Mouse (Mus musculus) WW6 (cell line): ENCODE measurements around the gene Gm20388.
A peak's percentile ranks its signal among the peaks of the same experiment; 100 is the strongest.

Experiments
- DNase-seq: peaks from one replicate; pipeline ENCODE4 v3.0.0-alpha.2; 2013; ENCODE audit warnings: low read depth, low spot score

Gene Gm20388

DNA sequence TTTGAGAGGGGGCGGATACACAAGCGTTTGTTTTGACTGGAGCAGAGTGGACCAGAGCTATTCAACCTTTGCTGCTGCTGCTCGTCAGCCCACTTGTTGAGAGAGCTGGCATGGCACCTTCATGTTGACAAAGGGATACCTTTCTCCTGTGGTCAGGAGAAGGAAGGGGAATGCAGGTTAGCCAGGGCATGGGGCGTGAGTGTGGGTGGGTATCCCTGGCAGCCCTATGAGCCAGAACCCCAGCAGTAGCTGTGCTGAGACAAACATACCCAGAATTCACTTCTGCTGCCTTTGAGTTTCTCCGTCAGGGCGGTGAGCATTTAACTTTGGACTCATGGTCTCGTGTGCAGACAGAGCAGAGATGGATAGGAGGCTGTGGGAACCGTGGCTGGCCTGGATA lies 3747.2 kb downstream of the Gm20388 start:
- DNase-seq, result no peak

DNA sequence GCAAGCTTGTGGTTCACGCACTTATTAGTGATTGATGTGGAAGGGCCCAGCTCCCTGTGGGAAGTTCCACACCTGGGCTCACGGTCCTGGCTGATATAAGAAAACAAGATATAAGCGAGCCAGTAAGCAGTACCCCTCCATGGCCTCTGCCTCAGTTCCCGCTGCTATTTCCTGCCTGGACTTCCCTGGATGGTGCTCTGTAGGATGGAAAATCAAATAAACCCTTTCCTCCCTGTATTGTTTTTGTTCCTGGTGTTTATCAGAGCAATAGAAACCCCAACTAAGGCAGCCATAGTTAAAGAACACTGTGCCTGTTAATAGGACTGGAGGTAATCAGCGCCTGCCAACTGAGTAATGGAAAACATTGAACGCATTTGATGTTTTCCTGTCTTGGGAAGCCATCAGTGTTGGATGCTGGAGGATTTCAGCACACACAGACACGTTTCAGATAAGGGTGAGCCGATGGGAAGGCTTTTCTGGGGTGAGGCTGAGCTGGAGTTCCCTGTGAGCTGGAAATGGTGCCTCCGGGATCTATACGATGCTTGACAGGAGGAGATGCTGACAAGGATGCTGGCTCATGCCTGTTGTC lies 3748.9 kb downstream of the Gm20388 start:
- DNase-seq, result no peak

DNA sequence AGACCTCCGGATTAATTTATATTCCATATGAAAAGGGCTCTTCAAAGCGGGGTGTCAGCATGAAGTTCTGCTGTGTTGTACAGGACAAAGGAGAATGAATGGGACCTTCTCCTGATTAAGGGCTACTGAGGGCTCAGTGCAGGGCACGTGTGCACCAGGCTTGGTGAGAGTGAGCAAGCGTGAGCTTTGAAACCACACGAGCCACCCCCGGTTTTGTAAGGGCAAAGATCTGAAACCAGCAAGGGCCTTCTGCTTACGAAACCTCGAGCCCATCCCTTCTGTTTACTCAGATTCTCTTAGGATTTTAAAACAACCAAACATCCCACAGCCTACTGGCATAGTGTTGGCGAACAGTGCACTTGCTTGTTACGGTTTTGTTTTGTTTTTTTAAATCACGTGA lies 3750.9 kb downstream of the Gm20388 start:
- DNase-seq, result no peak

DNA sequence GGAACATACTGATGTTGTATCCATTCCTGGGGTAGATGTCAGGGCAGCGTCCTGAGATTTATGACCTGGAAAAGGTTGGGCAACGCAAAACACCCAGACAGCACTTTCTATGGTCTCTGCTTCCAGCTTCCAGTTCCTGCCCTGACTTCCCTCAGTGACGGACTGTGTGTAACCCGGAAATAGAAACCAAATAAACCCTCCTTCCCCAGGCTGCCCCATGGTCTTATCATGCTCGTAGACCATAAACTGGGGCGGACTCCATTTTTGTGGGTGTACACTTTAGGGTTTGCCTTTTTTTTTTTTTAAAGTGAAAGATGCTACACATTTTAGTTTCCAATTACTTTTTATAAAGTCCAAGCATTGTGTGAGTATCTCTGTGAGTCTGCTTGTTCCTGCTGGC lies 3754.9 kb downstream of the Gm20388 start:
- no peak for DNase-seq

DNA sequence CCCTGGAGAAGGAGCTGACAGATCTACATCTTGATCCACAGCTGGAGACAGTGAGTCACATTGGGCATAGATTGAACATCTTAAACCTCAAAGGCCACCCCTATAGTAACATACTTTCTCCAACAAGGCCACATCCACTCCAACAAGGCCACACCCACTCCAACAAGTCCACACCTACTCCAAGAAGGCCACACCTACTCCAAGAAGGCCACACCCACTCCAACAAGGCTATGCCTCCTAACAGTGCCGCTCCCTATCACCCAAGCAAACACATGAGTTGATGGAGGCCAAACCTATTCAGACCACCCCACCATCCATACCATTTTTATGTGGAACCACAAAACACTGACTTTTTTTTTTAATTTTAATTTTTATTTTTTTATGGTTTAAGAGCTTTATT lies 3756.2 kb downstream of the Gm20388 start:
- DNase-seq, result no peak

DNA sequence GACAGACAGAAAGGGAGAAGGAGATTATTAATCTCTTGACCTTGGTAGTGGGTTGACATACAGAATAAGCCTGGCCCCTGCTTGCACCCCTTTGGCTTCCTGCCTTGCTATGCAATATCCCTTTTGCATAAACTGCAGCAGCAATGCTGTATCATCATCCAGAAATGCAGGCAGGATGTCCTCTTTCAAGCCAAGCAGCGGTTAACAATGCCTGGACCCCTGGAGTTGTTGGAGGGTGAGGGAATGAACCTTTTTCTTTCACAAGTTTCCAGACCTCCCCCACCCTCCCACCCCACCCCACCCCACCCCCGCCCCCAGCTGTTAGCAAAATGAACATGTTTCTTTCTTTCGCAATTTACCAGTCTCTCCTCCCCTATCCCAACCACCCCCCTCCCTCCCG lies 3758.0 kb downstream of the Gm20388 start:
- no peak for DNase-seq

DNA sequence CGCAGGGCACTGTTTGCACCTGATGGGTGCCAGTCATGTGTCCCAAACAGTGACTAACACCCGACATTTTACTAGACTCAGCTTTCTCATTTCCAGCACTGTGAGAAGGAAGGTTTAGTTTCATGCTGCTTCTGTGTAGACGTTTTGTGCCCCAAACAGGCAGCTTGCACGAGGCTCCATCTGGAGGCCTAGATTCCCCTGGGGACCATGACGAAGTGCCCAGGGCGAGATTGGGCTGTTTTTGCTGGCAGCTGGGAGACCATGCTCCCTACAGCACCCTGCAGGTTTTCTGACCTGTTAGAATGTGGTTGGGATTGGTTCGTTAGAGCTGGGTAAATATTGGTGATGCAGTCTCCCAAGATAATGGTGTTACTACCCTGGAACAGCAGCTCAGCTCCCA lies 3760.1 kb downstream of the Gm20388 start:
- DNase-seq, result no peak

DNA sequence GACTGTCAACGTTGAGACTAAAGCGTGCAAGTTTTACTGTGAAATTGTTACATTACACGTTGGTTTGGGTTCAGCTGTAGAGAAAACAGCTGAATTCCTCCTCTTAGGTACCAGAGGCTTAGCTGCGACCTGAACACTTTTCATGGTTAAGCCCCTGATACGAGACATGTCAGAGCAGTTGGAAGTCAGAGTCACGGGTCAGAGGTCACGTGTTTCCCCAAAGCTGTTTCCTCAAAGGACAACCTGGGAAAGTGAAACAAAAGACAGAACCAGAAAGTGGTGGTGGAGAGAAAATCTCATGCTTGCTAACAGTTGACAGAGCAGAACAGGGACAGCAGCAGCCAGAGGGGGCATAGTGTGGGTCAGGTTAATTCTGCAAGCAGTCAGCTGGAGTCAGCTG lies 3760.8 kb downstream of the Gm20388 start:
- no peak for DNase-seq

DNA sequence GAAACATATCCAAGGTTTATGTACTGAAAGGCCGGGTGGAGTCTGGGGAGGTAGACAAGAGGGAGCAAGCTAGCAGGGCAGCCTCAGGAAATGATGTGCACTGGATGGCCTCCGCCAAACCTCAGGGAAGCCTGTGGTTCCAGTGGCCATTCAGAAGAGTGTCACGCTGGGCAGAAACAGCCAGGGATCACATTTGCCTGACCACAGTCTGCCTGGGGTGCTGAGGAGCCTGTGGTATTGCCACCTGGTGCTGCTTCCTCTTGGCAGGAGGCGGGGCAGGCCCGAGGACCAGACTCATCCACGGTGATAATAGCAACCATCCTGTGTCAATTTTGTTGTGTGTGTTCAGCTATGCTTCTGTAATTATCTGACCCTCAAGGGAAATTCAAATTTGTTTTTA lies 3762.0 kb downstream of the Gm20388 start:
- DNase-seq, result no peak

DNA sequence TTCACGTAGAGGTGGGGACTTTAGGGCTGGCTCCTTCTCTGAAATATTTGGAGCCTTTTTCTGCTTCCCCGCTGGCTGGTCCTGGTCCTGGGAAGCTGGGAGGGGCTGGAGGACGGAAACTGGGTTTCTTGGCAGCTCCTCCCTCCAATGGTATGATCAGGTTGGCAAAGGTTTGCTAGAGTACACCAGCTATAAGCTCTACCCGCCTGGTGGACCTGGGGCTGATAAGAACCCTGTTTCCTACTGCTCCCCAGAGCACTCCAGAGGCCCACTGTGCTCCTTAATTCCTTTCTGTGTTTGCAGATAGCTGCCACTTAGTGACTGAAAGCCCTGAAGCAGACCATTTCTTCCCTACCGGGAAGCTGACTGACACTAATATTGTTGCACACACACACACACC lies 3765.0 kb downstream of the Gm20388 start:
- no peak for DNase-seq

DNA sequence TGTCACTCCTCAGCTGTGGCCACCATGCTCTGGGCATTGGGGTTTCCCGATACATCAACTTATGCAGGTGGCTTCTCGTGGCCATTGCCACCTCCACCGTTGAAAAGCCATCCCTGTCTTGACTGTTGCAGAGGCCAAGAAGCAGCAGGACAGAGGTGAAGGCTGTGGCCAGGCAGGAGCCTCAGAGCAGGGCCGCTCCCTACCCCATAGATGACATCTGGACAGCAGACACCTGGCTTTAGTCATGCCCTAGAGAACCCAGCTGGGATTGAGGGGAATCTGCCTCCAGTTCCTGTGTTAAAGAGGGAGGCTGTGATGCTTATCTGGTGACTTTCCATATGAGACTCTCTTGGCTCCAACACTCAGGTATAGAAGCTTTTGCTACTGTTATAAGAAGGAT lies 3767.7 kb downstream of the Gm20388 start:
- DNase-seq, result no peak

DNA sequence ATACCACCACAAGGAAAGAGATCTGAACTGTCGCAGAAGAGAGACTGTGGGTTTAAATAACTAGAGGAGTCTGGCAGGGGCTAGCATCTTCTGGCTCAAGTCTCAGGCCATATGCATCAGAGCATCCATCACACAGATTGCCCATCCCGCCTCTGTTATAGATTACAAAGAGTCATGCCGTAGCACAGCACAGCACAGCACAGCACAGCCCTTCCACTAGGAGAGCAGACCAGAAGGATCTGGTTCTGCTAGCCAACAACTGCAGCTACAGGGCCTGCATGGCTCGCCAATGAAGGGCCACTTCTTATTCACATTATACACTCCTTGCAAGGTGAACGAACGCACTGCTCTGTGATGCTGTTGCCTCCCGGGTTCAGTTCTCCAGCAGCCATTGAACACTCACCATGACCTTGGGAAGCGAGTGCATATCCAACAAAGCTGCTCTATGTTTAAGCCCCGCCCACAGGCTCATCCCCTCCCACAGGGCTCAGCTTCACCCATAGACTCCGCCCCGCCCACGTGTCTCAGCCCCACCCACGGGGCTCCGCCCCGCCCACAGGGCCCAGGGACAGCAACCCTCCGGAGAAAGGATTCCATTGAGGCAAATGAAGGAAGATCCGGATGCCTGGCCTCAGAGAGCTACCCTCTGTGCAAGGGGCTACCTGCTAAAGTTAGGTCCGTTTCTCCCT lies 3771.6 kb downstream of the Gm20388 start:
- DNase-seq, result peak; percentile 90

DNA sequence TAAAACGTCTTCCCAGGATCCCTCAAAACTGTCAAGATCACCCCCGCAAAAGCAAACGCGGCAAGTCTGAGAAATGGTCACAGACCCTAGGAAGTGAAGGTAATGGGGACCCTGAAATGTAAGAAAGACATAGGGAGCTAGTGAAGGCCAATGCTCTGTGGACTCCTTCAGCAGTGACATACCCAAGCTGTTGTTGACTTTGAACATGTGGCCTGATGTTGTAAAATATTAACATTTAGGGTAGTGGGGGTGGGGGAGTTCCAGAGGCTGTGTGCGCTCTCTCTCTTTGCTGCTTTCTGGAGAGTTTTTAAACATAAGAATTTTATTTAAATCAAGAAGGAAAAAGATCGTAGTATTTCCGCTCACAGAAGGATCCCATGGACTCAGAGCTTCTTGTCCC lies 3772.7 kb downstream of the Gm20388 start:
- no peak for DNase-seq

DNA sequence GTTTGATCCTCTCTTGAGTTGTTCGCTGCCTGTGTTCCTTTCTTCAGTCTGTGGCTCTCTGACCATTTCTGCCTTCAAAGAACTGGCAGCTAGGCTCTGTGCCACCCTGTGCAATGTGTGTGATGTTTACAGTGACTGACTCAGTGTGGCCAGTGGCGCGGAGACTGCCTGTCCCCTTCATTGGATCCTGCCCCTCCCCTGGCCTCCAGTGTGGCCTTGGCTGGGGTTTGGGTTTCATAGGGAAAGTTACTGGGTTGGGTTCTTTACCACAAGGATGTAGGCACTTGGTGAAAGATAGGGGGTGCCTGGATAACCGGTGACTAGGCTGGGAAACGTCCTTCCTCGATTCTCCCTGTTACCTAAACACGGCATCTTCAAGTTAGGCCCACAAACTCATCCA lies 3774.2 kb downstream of the Gm20388 start:
- DNase-seq, result no peak

DNA sequence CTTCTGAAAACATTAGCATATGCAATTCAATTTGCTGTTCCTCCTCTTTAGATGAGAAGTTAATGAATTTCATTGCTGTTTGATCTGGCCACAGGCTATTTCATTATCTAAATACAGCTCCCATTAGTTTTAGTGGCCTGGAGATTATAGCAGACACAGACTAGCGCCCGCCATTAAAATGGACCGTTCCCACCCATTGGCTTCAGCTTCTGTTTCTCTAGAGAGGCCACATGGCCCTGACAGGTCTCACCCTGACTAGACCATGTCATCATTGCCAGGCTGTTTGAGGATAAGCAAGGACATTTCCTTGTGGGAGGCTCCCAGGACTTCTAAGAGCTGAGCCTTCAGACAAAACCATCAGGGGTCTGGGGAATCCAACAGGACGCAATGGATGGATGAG lies 3774.8 kb downstream of the Gm20388 start:
- no peak for DNase-seq

DNA sequence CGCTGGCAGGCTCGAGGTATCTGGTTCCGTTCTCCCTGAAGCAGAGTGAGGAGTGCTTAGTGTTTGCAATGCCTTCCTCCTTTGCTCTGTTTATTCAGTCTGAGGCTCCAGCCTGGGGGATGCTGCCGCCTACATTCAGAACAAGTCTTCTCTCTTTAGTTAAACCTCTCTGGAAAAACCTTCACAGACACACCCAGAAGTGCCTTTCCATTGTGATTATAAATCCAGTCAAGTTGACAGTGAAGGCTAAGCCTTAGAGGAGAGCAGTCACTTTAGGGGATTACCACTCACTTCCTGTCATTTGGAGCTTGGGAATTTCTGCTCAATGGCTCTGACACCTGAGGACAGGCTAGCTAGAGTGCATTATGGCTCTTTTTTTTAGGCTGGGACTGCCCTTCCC lies 3777.2 kb downstream of the Gm20388 start:
- no peak for DNase-seq

DNA sequence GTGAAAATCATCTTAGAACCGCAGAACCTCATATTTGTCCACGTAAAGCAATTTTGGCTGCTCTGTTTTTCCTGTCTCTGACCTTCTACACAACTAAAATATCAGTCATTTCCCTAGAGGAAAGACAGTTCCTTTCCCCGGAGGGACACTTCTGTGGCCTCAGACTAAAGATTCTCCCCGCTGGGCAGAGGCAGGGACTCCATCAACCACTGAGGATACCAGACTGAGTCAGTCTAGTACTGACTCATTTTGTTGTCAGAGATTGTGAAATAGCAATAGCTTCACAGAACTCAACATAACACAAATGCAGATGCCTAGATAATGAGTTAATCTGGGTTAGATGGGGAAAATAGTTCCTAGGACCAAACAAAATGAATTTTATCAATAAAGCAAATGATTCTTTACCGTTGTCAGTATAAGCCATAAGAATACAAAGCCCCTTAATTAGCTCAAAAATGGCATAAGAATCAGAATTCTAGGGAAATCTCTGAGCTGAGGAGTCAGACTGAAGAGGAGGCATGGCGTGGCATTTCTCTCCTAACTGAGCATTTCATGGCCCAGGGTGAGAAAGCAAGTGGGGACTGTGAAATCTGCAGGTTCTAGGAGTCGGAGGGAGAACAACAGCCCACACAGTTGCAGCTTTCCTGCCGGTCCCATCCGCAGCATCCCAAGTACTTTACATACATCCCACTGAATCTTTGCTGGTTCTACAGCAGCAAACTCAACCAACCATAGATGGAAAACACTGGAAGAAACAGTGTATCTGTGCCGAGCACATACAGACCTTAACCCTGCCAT lies 3781.7 kb downstream of the Gm20388 start:
- no peak for DNase-seq

DNA sequence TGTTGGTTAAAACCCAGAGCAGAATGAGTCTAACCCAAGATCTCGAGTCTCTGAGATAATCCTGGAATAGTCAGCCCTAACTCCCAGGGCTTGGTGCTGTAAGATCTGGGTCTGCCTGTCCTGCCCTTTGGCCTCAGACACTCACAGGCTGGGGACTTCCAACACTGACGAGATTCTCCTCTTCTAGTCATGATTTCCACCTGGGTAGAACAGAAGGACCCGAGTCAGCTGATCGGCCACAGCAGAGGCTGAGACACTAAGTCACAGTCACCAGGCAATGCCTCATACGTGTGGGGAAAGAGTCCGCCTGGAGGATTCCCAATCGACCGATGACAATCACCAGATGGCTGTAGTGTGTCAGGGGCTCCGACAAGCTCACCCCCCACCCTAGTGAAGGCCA lies 3785.5 kb downstream of the Gm20388 start:
- DNase-seq, result no peak

DNA sequence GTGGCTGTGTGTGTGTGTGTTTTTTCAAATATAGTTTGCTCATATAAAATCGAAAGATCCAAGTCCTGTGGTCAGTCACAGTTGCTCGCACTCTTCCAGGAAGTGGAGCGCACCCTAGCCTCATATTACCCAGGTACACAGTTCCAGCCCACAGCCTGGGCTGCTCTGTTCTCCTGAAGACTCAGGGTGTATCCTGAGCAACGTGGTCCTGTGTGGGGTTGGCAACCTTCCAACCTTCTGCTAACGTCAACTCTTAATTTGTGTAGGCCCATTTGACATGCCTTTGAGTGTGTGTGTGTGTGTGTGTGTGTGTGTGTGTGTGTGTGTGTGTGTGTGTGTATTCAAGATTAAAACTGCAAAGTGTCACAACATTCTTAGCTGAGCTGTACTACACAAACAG lies 3786.7 kb downstream of the Gm20388 start:
- DNase-seq, result no peak

DNA sequence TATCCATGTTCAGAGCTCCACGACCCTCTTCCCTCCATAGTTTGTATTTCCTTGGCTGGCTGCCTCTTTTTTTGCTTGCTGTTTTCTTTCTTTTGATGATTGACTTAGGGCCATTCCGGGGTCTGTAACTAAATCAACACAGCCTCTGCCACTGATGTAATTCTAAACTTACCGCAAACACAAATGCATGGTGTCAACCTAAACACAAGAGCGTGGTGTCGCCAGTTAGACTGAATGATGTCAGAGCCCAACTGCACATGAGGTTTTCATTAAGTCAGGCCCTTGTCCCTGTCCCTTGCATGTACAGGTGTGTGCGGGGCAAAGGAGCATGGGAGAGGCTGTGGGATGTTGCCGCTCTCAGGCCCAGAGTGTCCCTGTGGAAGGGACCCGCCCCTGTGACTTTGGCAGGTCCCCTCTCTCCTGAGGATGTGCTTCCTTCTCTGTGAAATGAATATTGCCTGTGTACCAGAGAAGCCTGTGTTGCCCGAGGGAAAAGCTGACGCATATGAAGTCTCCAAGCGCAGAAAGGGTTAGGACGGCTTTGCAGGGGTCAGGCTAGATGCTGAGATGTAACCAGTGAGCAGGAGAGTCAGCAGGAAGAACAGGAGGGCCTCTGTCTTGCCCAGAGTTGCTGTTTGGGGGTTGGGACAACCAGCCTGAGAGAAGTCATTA lies 3789.9 kb downstream of the Gm20388 start:
- no peak for DNase-seq

DNA sequence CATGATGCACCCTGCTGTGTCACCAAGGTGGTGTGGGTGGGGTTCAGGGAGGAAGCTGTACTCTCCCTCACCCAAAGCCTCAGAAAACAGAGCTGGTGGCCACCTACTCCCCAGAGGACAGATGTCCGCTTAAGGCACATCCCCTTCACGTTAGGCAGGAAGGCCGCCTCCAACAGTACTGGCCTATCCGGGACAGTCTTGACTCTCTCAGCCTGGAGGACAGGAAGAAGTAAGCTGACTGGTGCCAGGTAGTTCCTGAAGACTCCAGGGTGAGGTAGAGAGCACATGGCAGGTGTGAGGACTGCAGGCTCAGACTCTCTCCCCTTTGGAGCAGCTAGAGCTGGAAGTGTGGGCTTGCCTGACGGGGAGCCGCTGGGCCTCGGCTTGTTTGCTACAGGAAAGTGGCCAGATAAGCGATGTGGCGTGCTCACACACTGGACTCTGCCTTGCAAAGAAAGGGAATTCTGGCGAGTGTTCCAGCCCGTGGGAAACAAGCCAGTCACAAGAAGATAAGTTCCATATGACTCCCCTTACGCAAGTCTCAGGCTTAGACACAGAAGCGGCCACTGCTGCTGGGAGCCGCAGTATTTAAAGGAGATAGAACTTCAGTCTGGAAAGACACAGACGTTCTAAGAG lies 3791.4 kb downstream of the Gm20388 start:
- DNase-seq, result no peak

DNA sequence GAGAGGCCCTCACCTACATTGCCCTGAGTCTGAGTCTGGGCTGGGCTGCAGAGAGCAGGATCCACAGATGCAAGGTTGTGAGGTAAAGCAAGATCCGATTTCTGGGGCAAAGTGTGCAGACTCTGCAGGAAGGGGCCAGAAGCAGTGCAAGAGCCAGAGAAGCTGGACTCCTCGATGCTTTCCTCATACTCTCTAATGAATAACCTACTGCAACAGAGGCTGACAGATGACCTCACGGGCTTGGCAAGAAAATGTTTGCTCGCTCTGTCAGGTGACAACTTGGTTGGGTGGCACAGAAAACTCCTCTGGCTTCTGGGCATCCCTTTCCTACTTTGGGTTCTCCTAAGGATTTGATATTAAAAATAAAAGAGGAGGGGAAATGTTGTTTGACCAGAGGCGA lies 3794.7 kb downstream of the Gm20388 start:
- no peak for DNase-seq
